Mouse (Mus musculus) cerebellum, adult 2 months (tissue): Measurements from ENCODE around the gene Fbxo42. TPM values are rescaled to one million over a fixed set of nuclear protein-coding genes. Genes with fewer than 3 reads are reported as not detected.

Experiments used
- DNase-seq, 2 experiments: peaks; one replicate each; pipeline ENCODE4 v3.0.0; 2021
- H3K27ac ChIP-seq: fragments of 200-500 bp; 2 replicates; pipeline ENCODE4 v1.5.1; 2012; ENCODE audit warnings: low read length, control low read depth, inconsistent platforms; ENCODE audit not compliant: insufficient read depth
- H3K27me3 ChIP-seq: fragments of 200-500 bp; 2 replicates; pipeline ENCODE4 v1.6.1; 2012; ENCODE audit warnings: inconsistent platforms, mild to moderate bottlenecking, low read length, moderate library complexity; ENCODE audit not compliant: control insufficient read depth, insufficient read depth
- H3K4me1 ChIP-seq: fragments of 200-500 bp; 2 replicates; pipeline ENCODE4 v1.6.1; 2011; ENCODE audit warnings: low read length; ENCODE audit not compliant: control insufficient read depth, insufficient read depth
- H3K4me3 ChIP-seq: fragments of 200-500 bp; replicated peaks from 2 replicates; pipeline ENCODE3; 2011; ENCODE audit warnings: mild to moderate bottlenecking, low read depth, low read length, control low read depth; ENCODE audit not compliant: insufficient read depth
- CTCF ChIP-seq: fragments of 200-500 bp; IDR thresholded peaks from 2 replicates; pipeline ENCODE4 v1.5.1; 2011; ENCODE audit warnings: low read depth, mild to moderate bottlenecking, control low read depth, low read length, moderate library complexity, borderline replicate concordance; ENCODE audit not compliant: insufficient read depth
- POLR2A ChIP-seq: fragments of 200-500 bp; IDR thresholded peaks from 2 replicates; pipeline ENCODE4 v1.6.1; 2011; ENCODE audit warnings: low read length, control low read depth, borderline replicate concordance; ENCODE audit not compliant: insufficient read depth
- WGBS: fragments of 180-500 bp; shearing (Covaris S2); methylation state at CpG from one replicate; pipeline ENCODE4 v1.1.7; 2018; 5-methylcytosine and 5-hydroxymethylcytosine counted together
- polyA plus RNA-seq: library from polyadenylated mRNA; depleted of rRNA; stranded (reverse); fragments of >200 nt; gene quantifications from 2 replicates; pipeline ENCODE4 v1.2.3, GENCODE M21; 2012

Gene Fbxo42
- polyA plus RNA-seq, 1 experiment: 21.1 TPM

GRCm38 (mm10) chr4:141181981-141182380, 34.3 kb downstream of the Fbxo42 start:
- DNase-seq: no peak
- Histone ChIP-seq H3K4me1 (peaks cover 4% of the 10 kb centered on the region; the same call in 1 of the 2 replicates), H3K27me3 (no peaks in the 10 kb centered on the region), H3K27ac (no peak overlapping the region), H3K4me3 (no peak overlapping the region)
- TF ChIP-seq CTCF: no peak
- no peak for TF ChIP-seq POLR2A
- WGBS: 98% methylated on average over 6 of the region's 6 CpGs

DNA sequence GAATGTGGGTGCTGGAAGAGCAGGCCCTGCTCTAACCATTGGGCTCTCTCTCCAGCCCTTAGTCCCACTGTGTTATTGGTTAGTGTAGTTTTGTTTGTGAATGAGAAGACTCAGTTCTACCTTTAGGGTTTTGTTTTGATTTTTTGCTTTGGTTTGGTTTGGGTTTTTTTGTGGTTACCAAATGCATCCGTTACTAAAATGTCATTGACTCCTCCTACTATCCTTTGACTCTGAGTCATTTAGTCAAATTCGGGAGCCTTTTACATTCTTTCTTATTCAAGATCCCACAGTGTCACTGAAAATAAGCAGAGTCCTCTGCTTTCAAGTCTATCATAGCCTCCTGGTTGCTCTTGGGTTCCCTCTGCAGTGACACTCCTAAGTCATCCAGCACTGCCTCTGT, 36.2 kb downstream of the Fbxo42 start:
- Histone ChIP-seq H3K4me1 (peaks cover 4% of the 10 kb centered on the region; the same call in 1 of the 2 replicates), H3K4me3 (no peak overlapping the region), H3K27me3 (no peaks in the 10 kb centered on the region), H3K27ac (no peak overlapping the region)
- DNase-seq: no peak
- no peak for TF ChIP-seq CTCF
- 94% methylated on average over 2 of the region's 2 CpGs for WGBS

GRCm38 (mm10) chr4:141184426-141184825, 36.7 kb downstream of the Fbxo42 start:
- TF ChIP-seq POLR2A (no peak), CTCF (no peak)
- Histone ChIP-seq H3K4me1 (peaks cover 4% of the 10 kb centered on the region; the same call in 1 of the 2 replicates), H3K27me3 (no peaks in the 10 kb centered on the region), H3K27ac (no peak overlapping the region), H3K4me3 (no peak overlapping the region)
- no peak for DNase-seq
- 93% methylated on average over 4 of the region's 4 CpGs for WGBS

DNA sequence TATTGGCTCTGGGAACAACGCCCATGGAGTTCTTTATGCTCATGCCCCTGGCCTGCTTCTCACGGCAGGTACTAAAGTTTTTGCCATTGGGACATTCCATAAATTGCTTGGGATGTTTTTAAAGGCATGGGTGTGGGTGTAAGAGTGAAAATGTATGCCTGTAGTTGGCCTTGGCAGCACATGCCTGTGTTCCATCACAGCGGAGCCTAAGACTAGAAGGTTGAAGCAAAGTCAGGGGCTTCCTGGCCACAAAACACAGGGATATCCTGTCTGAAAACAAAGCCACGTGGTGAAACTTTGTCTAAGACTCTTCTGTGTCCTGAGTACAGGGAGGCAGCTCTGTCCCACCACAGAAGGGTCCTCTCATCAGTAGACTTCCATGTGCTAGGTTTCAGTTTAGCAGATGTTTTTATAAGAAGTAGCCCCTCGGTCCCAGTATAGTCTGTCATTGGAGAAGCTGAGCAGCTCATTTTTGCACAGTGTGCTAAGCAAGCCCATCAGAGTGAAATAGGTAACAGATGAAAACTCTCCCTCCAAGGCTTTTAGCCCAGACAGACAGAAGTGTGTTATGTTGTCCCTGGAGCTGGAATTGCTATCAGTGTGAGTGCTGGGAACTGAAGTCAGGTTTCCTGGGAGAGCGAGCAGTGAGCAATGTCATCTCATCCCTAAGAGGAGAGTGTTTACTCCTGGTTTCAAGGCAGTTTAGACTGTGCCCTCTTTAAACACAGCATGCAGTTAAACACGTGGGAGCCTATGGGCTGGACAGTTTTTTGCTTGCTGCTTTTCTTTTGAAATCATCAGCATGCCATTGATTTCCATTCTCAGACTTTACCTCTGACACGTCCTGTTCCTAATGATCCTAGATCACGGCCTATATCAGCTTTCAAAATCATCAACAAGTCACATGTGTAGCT, 39.5 kb downstream of the Fbxo42 start:
- Histone ChIP-seq H3K4me1 (peaks cover 4% of the 10 kb centered on the region; the same call in 1 of the 2 replicates), H3K27me3 (no peaks in the 10 kb centered on the region), H3K4me3 (no peak overlapping the region), H3K27ac (no peak overlapping the region)
- no peak for TF ChIP-seq CTCF
- TF ChIP-seq POLR2A: no peak
- 79% methylated on average over 9 of the region's 9 CpGs for WGBS
- no peak for DNase-seq

DNA sequence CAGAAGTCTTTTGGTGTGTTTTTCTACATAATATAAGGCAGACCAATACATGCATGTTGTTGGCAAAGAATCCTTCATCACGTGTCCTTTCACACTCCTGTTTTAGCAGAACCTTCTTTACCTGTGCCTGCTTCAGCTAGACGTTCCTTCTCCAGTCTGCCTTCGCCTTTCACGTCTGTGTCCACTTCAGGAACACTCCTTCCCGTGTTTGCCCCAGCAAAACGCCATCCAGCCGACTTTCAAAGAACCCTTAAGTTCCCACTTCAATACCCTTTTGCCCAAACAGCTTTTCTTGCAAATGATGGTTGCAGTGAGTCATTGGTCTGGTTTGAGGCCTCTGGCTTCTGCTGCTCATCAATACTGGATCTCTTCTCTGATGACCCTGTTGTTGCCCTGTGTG, 43.6 kb downstream of the Fbxo42 start:
- no peak overlapping the region for H3K4me3 ChIP-seq
- no peak for DNase-seq
- no peaks in the 10 kb centered on the region for H3K4me1 ChIP-seq
- H3K27me3 ChIP-seq: no peaks in the 10 kb centered on the region
- 90% methylated on average over 7 of the region's 7 CpGs for WGBS
- no peak overlapping the region for H3K27ac ChIP-seq
- no peak for TF ChIP-seq POLR2A
- no peak for TF ChIP-seq CTCF

DNA sequence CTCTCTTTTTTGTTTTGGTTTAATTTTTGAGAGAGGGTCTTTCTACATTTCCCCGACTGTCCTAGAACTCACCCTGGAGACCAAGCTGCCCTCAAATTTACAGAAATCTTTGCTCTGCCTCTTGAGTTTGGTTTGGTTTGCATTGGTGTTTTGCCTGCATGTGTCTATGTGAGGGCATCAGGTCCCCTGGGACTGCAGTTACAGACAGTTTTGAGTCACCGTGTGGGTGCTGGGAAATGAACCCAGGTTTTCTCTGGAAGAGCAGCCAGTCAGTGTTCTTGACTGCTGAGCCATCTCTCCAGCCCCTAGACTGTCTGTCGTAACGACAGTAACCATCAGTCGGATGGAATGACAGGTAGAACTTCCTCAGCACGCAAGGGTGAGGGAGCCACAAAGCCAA, 46.8 kb downstream of the Fbxo42 start:
- H3K27me3 ChIP-seq: no peaks in the 10 kb centered on the region
- H3K4me1 ChIP-seq: no peaks in the 10 kb centered on the region
- H3K4me3 ChIP-seq: no peak overlapping the region
- H3K27ac ChIP-seq: no peak overlapping the region
- DNase-seq: no peak
- TF ChIP-seq CTCF (no peak), POLR2A (no peak)
- 93% methylated on average over 6 of the region's 6 CpGs for WGBS

DNA sequence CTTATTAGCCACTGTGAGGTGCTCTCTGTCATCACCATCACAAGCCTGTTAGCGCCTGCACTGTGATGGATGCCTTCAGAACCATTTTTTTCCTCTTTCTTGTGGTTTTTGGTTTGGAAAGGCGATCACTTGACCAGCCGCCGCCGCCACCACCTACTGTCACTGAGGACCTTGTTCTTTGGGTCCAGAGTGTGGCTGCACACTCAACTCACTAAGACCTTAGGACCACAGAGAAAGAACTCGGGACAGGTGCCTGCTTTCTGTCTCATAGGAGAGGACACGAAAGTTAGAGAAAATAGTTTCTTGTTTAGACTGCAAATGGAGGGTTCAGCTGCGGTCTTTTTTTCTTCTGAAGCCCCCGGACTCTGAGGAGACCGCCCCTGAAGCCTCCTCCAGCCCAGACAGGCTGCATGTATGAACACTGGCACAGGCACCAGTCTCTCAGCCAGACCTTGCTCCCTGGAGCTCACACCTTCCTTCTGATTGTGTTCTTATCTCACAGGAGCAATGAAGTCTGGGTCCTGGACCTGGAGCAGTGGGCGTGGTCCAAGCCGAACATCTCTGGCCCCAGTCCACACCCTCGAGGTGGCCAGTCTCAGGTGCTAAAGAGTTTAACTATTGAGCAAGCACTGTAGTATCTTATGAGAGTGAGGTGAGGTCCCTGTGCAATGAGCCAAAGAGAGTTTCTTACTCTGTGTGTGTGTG, 49.4 kb downstream of the Fbxo42 start:
- 97% methylated on average over 13 of the region's 13 CpGs for WGBS
- no peak for TF ChIP-seq CTCF
- no peak for TF ChIP-seq POLR2A
- no peak overlapping the region for H3K4me3 ChIP-seq
- no peak overlapping the region for H3K27ac ChIP-seq
- H3K4me1 ChIP-seq: no peaks in the 10 kb centered on the region
- no peak for DNase-seq
- no peaks in the 10 kb centered on the region for H3K27me3 ChIP-seq

DNA sequence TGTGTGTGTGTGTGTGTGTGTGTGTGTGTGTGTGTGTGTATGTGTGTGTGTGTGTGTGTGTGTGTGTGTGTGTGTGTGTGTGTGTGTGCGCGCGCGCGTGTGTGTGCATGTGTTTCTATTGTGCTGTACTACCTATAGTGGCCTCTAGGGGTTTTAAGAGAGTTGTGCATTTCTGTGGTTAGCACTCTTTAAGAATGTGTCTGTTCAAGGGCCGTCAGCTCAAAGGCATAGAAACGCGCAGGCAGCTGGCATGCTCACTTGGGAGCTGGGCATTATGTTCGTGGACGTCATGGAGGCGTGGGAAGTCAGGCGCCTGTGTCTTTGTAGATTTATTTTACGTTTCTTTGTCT, 49.9 kb downstream of the Fbxo42 start:
- no peak for DNase-seq
- H3K27ac ChIP-seq: no peak overlapping the region
- no peaks in the 10 kb centered on the region for H3K4me1 ChIP-seq
- H3K4me3 ChIP-seq: no peak overlapping the region
- 95% methylated on average over 8 of the region's 13 CpGs for WGBS
- H3K27me3 ChIP-seq: no peaks in the 10 kb centered on the region
- 0 out of 2 replicates have a peak, but pooled peaks have one; percentile 6 for TF ChIP-seq CTCF
- TF ChIP-seq POLR2A: no peak
